Mouse (Mus musculus): ENCODE measurements around the gene Adgrf5. TPM values are rescaled to one million over a fixed set of nuclear protein-coding genes. Genes with fewer than 3 reads are reported as not detected.
"Not testable (repeated sequence)": the region's sequence is repeated elsewhere in the genome, so short reads cannot be mapped to it uniquely, and the experiment has no call there.

Adgrf5 gene
- polyA plus RNA-seq, 1 experiment from 2014 or later: 11.0 TPM

GRCm38 (mm10) chr17:43334074-43334473, 26.2 kb upstream of the Adgrf5 start:
- ATAC-seq (replicated peaks; ENCODE audit: low FRiP score, low TSS enrichment, low read depth) (no peak), DNase-seq (ENCODE audit: low spot score) (no peak)
- Histone ChIP-seq H3K4me2 (ENCODE audit: low read length) (no peak overlapping the region), H3K9me3 (ENCODE audit: control insufficient read depth, low read length) (no peaks in the 10 kb centered on the region), H3K27me3 (replicated peaks; ENCODE audit: control insufficient read depth, insufficient read depth, low read length) (no peaks in the 10 kb centered on the region), H3K4me3 (ENCODE audit: low read depth, low read length) (no peak overlapping the region), H3K27ac (ENCODE audit: low read depth) (no peak overlapping the region), H3K9ac (ENCODE audit: low read length) (no peak overlapping the region), H3K4me1 (replicated peaks; ENCODE audit: control insufficient read depth, insufficient read depth, low read length) (peaks cover 8% of the 10 kb centered on the region; the same call in 1 of the 2 replicates), H3K36me3 (ENCODE audit: control insufficient read depth, insufficient read depth, low read length) (no peaks in the 10 kb centered on the region)
- 39% methylated on average over 9 of the region's 9 CpGs for WGBS

GRCm38 (mm10) chr17:43337643-43338042, 22.6 kb upstream of the Adgrf5 start:
- 80% methylated on average over 2 of the region's 2 CpGs for WGBS
- Histone ChIP-seq H3K4me1 (replicated peaks; ENCODE audit: control insufficient read depth, insufficient read depth, low read length) (0 out of 2 replicates have a peak, but pooled peaks cover 3% of the 10 kb centered on the region), H3K36me3 (ENCODE audit: control insufficient read depth, insufficient read depth, low read length) (no peaks in the 10 kb centered on the region), H3K4me2 (ENCODE audit: low read length) (no peak overlapping the region), H3K27me3 (replicated peaks; ENCODE audit: control insufficient read depth, insufficient read depth, low read length) (no peaks in the 10 kb centered on the region), H3K9ac (ENCODE audit: low read length) (no peak overlapping the region), H3K27ac (ENCODE audit: low read depth) (no peak overlapping the region), H3K9me3 (ENCODE audit: control insufficient read depth, low read length) (no peaks in the 10 kb centered on the region), H3K4me3 (ENCODE audit: low read depth, low read length) (no peak overlapping the region)
- DNase-seq (ENCODE audit: low spot score): no peak
- no peak for ATAC-seq (replicated peaks; ENCODE audit: low FRiP score, low TSS enrichment, low read depth)

GRCm38 (mm10) chr17:43338279-43338678, 22.0 kb upstream of the Adgrf5 start:
- Histone ChIP-seq H3K9me3 (ENCODE audit: control insufficient read depth, low read length) (no peaks in the 10 kb centered on the region), H3K4me3 (ENCODE audit: low read depth, low read length) (no peak overlapping the region), H3K4me1 (replicated peaks; ENCODE audit: control insufficient read depth, insufficient read depth, low read length) (0 out of 2 replicates have a peak, but pooled peaks cover 3% of the 10 kb centered on the region), H3K36me3 (ENCODE audit: control insufficient read depth, insufficient read depth, low read length) (no peaks in the 10 kb centered on the region), H3K27ac (ENCODE audit: low read depth) (no peak overlapping the region), H3K4me2 (ENCODE audit: low read length) (no peak overlapping the region), H3K27me3 (replicated peaks; ENCODE audit: control insufficient read depth, insufficient read depth, low read length) (no peaks in the 10 kb centered on the region), H3K9ac (ENCODE audit: low read length) (no peak overlapping the region)
- WGBS: 90% methylated on average over 3 of the region's 3 CpGs
- DNase-seq (ENCODE audit: low spot score): no peak
- ATAC-seq (replicated peaks; ENCODE audit: low FRiP score, low TSS enrichment, low read depth): no peak

- H3K27ac ChIP-seq (ENCODE audit: low read depth); H3K4me3 ChIP-seq (ENCODE audit: low read depth, low read length); H3K9me3 ChIP-seq (ENCODE audit: control insufficient read depth, low read length); H3K36me3 ChIP-seq (ENCODE audit: control insufficient read depth, insufficient read depth, low read length); ATAC-seq (replicated peaks; ENCODE audit: low FRiP score, low TSS enrichment, low read depth); H3K9ac ChIP-seq (ENCODE audit: low read length); H3K4me1 ChIP-seq (replicated peaks; ENCODE audit: control insufficient read depth, insufficient read depth, low read length); H3K4me2 ChIP-seq (ENCODE audit: low read length); DNase-seq (ENCODE audit: low spot score); H3K27me3 ChIP-seq (replicated peaks; ENCODE audit: control insufficient read depth, insufficient read depth, low read length): not testable (repeated sequence)
- 88% methylated on average over 2 of the region's 2 CpGs for WGBS
Observed at GRCm38 (mm10) chr17:43346499-43346898, 13.8 kb upstream of the Adgrf5 start.

GRCm38 (mm10) chr17:43357902-43358539, 2.2 kb upstream of the Adgrf5 start:
- Histone ChIP-seq H3K9ac (ENCODE audit: low read length) (no peak overlapping the region), H3K9me3 (ENCODE audit: control insufficient read depth, low read length) (no peaks in the 10 kb centered on the region), H3K27me3 (replicated peaks; ENCODE audit: control insufficient read depth, insufficient read depth, low read length) (no peaks in the 10 kb centered on the region), H3K36me3 (ENCODE audit: control insufficient read depth, insufficient read depth, low read length) (no peaks in the 10 kb centered on the region), H3K4me3 (ENCODE audit: low read depth, low read length) (no peak overlapping the region), H3K4me2 (ENCODE audit: low read length) (no peak overlapping the region), H3K4me1 (replicated peaks; ENCODE audit: control insufficient read depth, insufficient read depth, low read length) (no peaks in the 10 kb centered on the region; the same call in 1 of the 2 replicates), H3K27ac (ENCODE audit: low read depth) (no peak overlapping the region)
- ATAC-seq (replicated peaks; ENCODE audit: low FRiP score, low TSS enrichment, low read depth): no peak
- DNase-seq (ENCODE audit: low spot score): no peak
- 17% methylated on average over 9 of the region's 9 CpGs for WGBS

GRCm38 (mm10) chr17:43361021-43361420, 770 bp downstream of the Adgrf5 start:
- Histone ChIP-seq H3K9me3 (ENCODE audit: control insufficient read depth, low read length) (no peaks in the 10 kb centered on the region), H3K36me3 (ENCODE audit: control insufficient read depth, insufficient read depth, low read length) (no peaks in the 10 kb centered on the region), H3K9ac (ENCODE audit: low read length) (no peak overlapping the region), H3K4me2 (ENCODE audit: low read length) (peak overlapping the region; percentile 44; the same call in 1 of the 2 replicates), H3K27ac (ENCODE audit: low read depth) (no peak overlapping the region), H3K27me3 (replicated peaks; ENCODE audit: control insufficient read depth, insufficient read depth, low read length) (no peaks in the 10 kb centered on the region), H3K4me1 (replicated peaks; ENCODE audit: control insufficient read depth, insufficient read depth, low read length) (no peaks in the 10 kb centered on the region; the same call in 1 of the 2 replicates), H3K4me3 (ENCODE audit: low read depth, low read length) (peak overlapping the region; percentile 24)
- no peak for ATAC-seq (replicated peaks; ENCODE audit: low FRiP score, low TSS enrichment, low read depth)
- WGBS: 78% methylated on average over 11 of the region's 11 CpGs
- DNase-seq (ENCODE audit: low spot score): no peak

- H3K4me1 ChIP-seq (replicated peaks; ENCODE audit: control insufficient read depth, insufficient read depth, low read length): no peaks in the 10 kb centered on the region; the same call in 1 of the 2 replicates
- H3K27ac ChIP-seq (ENCODE audit: low read depth): no peak overlapping the region
- H3K36me3 ChIP-seq (ENCODE audit: control insufficient read depth, insufficient read depth, low read length): no peaks in the 10 kb centered on the region
- no peak overlapping the region for H3K4me3 ChIP-seq (ENCODE audit: low read depth, low read length)
- 56% methylated on average over 11 of the region's 11 CpGs for WGBS
- H3K9ac ChIP-seq (ENCODE audit: low read length): no peak overlapping the region
- no peaks in the 10 kb centered on the region for H3K27me3 ChIP-seq (replicated peaks; ENCODE audit: control insufficient read depth, insufficient read depth, low read length)
- 0 out of 2 replicates have a peak overlapping the region, but pooled peaks have one; percentile 3 for H3K4me2 ChIP-seq (ENCODE audit: low read length)
- H3K9me3 ChIP-seq (ENCODE audit: control insufficient read depth, low read length): no peaks in the 10 kb centered on the region
- DNase-seq (ENCODE audit: low spot score): no peak
- ATAC-seq (replicated peaks; ENCODE audit: low FRiP score, low TSS enrichment, low read depth): no peak
Observed at GRCm38 (mm10) chr17:43362362-43362761, 2.1 kb downstream of the Adgrf5 start.

GRCm38 (mm10) chr17:43362881-43363280, 2.6 kb downstream of the Adgrf5 start:
- DNase-seq (ENCODE audit: low spot score) (no peak), ATAC-seq (replicated peaks; ENCODE audit: low FRiP score, low TSS enrichment, low read depth) (no peak)
- Histone ChIP-seq H3K4me1 (replicated peaks; ENCODE audit: control insufficient read depth, insufficient read depth, low read length) (no peaks in the 10 kb centered on the region; the same call in 1 of the 2 replicates), H3K9me3 (ENCODE audit: control insufficient read depth, low read length) (no peaks in the 10 kb centered on the region), H3K36me3 (ENCODE audit: control insufficient read depth, insufficient read depth, low read length) (no peaks in the 10 kb centered on the region), H3K4me3 (ENCODE audit: low read depth, low read length) (no peak overlapping the region), H3K27ac (ENCODE audit: low read depth) (no peak overlapping the region), H3K27me3 (replicated peaks; ENCODE audit: control insufficient read depth, insufficient read depth, low read length) (no peaks in the 10 kb centered on the region), H3K9ac (ENCODE audit: low read length) (no peak overlapping the region), H3K4me2 (ENCODE audit: low read length) (0 out of 2 replicates have a peak overlapping the region, but pooled peaks have one; percentile 3)
- WGBS: 77% methylated on average over 6 of the region's 6 CpGs

GRCm38 (mm10) chr17:43363921-43364320, 3.7 kb downstream of the Adgrf5 start:
- WGBS: 56% methylated on average over 6 of the region's 6 CpGs

More at GRCm38 (mm10) chr17:43363921-43364320, 3.7 kb downstream of the Adgrf5 start:
- ATAC-seq (replicated peaks; ENCODE audit: low FRiP score, low TSS enrichment, low read depth): no peak
- Histone ChIP-seq H3K9ac (ENCODE audit: low read length) (no peak overlapping the region), H3K27ac (ENCODE audit: low read depth) (no peak overlapping the region), H3K27me3 (replicated peaks; ENCODE audit: control insufficient read depth, insufficient read depth, low read length) (no peaks in the 10 kb centered on the region), H3K36me3 (ENCODE audit: control insufficient read depth, insufficient read depth, low read length) (no peaks in the 10 kb centered on the region), H3K4me3 (ENCODE audit: low read depth, low read length) (no peak overlapping the region), H3K9me3 (ENCODE audit: control insufficient read depth, low read length) (no peaks in the 10 kb centered on the region), H3K4me2 (ENCODE audit: low read length) (no peak overlapping the region), H3K4me1 (replicated peaks; ENCODE audit: control insufficient read depth, insufficient read depth, low read length) (no peaks in the 10 kb centered on the region; the same call in 1 of the 2 replicates)
- no peak for DNase-seq (ENCODE audit: low spot score)

Data from intestine, embryonic 14.5 days (tissue).